Mouse (Mus musculus) stomach, embryonic 14.5 days (tissue): ENCODE results near the gene Gstm7. TPM values are rescaled to one million over a fixed set of nuclear protein-coding genes. Genes with fewer than 3 reads are reported as not detected.

Experiments
- ATAC-seq: fragments of 200-750 bp; cut with Nextera tagmentation; 2 replicates; pipeline ENCODE4 v1.8.0; 2017; ENCODE audit warnings: low read depth, moderate TSS enrichment; ENCODE audit not compliant: insufficient number of reproducible peaks, insufficient read depth, low FRiP score
- H3K27ac ChIP-seq: fragments of 300-500 bp; sonication (generic); 2 replicates; pipeline ENCODE4 v1.5.1; 2014; ENCODE audit warnings: mild to moderate bottlenecking, low read length, moderate library complexity, mixed read lengths
- H3K27me3 ChIP-seq: fragments of 300-500 bp; sonication (generic); 2 replicates; pipeline ENCODE4 v1.6.1; 2014; ENCODE audit warnings: low read length, control low read depth, mixed read lengths; ENCODE audit not compliant: control insufficient read depth, insufficient read depth
- H3K36me3 ChIP-seq: fragments of 300-500 bp; sonication (generic); 2 replicates; pipeline ENCODE4 v1.6.1; 2014; ENCODE audit warnings: mild to moderate bottlenecking, control low read depth, low read length, moderate library complexity, mixed read lengths; ENCODE audit not compliant: control insufficient read depth, insufficient read depth
- H3K4me1 ChIP-seq: fragments of 300-500 bp; sonication (generic); 2 replicates; pipeline ENCODE4 v1.6.1; 2014; ENCODE audit warnings: low read length, control low read depth, mixed read lengths; ENCODE audit not compliant: control insufficient read depth, insufficient read depth
- H3K4me2 ChIP-seq: fragments of 300-500 bp; sonication (generic); replicated peaks from 2 replicates; pipeline ENCODE4 v1.6.1; 2014; ENCODE audit warnings: low read depth, low read length, control low read depth
- H3K4me3 ChIP-seq: fragments of 300-500 bp; sonication (generic); 2 replicates; pipeline ENCODE4 v1.5.1; 2014; ENCODE audit warnings: low read depth, low read length, control low read depth
- H3K9ac ChIP-seq: fragments of 300-500 bp; sonication (generic); replicated peaks from 2 replicates; pipeline ENCODE4 v1.6.1; 2014; ENCODE audit warnings: low read depth, mild to moderate bottlenecking, control low read depth, low read length, moderate library complexity, mixed read lengths
- H3K9me3 ChIP-seq: fragments of 300-500 bp; sonication (generic); 2 replicates; pipeline ENCODE4 v1.6.1; 2016; ENCODE audit warnings: low read depth, low read length, control low read depth; ENCODE audit not compliant: control insufficient read depth
- WGBS: fragments of 180-500 bp; shearing (Covaris S2); extraction: QIAGEN DNeasy Blood & Tissue Kit; methylation state at CpG from one replicate; pipeline ENCODE4 v1.1.7; 2014; 5-methylcytosine and 5-hydroxymethylcytosine counted together
- polyA plus RNA-seq: library from polyadenylated mRNA; unstranded; fragments of >200 nt; fragmentation: Nextera tagmentation; extraction: Ambion mirVana; gene quantifications from 2 replicates; pipeline ENCODE4 v1.2.1, GENCODE M21; 2014

Gstm7 gene
- polyA plus RNA-seq, 1 experiment from 2014 or later, result 19.6 TPM

DNA sequence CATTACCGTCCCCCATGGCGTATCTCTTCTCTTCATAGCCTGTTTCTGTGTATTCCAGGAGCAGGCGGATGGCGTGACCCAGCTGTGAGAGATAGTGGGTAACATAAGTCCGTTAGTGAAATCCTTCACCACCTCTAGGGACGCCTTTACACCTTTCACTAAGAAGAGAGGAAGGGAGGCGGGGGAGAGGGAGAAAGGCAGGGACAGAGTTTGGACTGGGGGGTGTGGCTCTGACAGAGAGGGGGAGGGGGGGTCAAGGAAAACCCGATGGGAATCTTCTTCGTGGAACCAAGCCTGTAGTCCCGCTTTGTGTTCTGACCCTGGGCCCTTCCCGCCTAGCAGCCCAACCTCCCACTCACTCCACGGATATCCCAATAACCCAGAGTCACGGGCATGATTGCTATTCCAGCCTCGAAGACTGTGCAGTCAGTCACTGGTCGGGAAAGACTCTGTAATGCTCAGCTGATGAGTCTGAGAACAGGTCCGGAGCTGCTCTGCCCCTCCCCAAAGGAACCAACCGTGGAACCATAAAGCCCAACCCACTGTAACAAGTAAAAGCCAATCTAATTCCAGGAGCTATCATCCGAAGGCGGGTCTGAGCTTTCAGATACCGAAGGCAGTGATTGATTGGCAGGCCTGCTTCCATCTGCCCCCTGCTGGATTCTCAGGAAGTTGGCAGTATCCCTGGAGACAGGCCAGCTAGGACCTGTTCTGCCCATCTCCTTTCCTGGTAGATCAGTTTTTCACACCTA is 11.8 kb upstream of the Gstm7 start, which contains the start of gene Gstm6:
Gene Gstm6, minus strand, starts transcription at position 511 of the 752 bp plus-strand sequence.
- H3K9me3 ChIP-seq, result no peaks in the 10 kb centered on the region
- 0 out of 2 replicates have a peak, but pooled peaks cover 9% of the 10 kb centered on the region for H3K4me1 ChIP-seq
- 0 out of 2 replicates have a peak within 1 kb of the TSS, but pooled peaks have one; percentile 0 for H3K4me3 ChIP-seq
- no peaks in the 10 kb centered on the region for H3K27me3 ChIP-seq
- ATAC-seq, result peak; percentile 73
- no peak within 1 kb of the TSS for H3K27ac ChIP-seq
- no peaks in the 10 kb centered on the region for H3K36me3 ChIP-seq
- WGBS, result 14% methylated on average over 20 of the region's 20 CpGs
- peak within 1 kb of the TSS; percentile 35 for H3K4me2 ChIP-seq
- no peak within 1 kb of the TSS for H3K9ac ChIP-seq

DNA sequence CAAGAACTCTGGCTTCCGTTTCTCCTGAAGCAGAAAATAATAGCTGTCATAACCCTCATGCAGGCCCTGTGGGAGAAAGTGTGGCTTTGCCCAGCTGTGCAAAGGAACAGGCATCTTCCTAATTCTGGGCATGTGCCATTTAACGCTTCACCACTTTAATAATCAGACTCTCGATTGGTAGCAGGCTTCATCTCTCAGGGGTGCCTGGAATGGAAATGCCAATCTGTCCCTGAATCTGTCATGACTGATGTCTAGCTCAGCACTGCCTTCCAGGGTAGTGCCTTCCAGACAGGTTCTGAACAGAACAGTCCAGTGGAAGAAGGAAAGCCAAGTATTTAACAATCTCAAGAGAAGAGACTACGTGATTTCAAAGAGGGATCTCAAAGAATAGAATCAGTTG is 9.6 kb upstream of the Gstm7 start:
- Histone ChIP-seq H3K9ac (no peak overlapping the region), H3K27me3 (no peaks in the 10 kb centered on the region), H3K4me2 (no peak overlapping the region), H3K4me3 (no peak overlapping the region), H3K27ac (no peak overlapping the region), H3K36me3 (no peaks in the 10 kb centered on the region), H3K9me3 (no peaks in the 10 kb centered on the region), H3K4me1 (0 out of 2 replicates have a peak, but pooled peaks cover 9% of the 10 kb centered on the region)
- 84% methylated on average over 4 of the region's 4 CpGs for WGBS
- no peak for ATAC-seq

DNA sequence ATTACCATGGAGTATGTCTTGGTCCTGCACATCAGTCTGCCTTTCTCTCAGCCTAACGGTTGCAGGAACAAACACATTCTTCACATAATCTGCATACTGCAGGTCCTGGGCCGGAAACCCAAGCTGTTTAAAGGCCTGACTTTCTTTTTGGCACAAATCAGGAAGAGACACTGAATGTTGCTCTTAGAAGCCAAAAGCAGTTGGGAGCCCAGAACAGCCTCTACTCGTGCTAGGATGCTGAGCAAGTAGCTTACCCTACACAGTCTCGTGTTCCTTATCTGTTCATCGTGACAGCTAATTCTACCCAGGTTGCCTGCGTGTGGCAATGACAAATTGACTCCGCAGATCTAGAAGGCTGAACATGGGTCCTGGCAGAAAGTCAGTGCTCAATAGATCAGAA is 8.9 kb upstream of the Gstm7 start:
- 46% methylated on average over 7 of the region's 7 CpGs for WGBS
- no peak for ATAC-seq

DNA sequence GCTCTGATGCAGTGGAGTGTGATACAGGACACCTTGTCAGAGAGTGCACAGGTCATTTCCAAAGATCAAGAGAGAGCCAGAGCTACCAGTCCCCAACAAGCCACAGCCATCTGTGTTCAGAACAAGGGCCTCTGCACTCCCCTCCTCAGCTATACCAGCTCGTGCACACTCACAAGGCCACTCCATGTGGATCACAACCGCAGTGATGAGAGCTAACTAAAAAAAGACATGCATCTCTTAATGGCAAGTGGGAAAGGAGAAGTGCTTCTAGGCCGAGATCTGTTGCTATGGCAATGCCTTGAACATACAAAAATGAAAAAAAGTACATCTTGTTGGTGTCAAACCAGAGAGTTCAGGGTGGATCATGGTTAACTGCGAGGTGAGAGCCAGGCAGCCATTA is 8.2 kb upstream of the Gstm7 start:
- H3K9ac ChIP-seq, result no peak overlapping the region
- H3K4me2 ChIP-seq, result no peak overlapping the region
- H3K36me3 ChIP-seq, result no peaks in the 10 kb centered on the region
- 0 out of 2 replicates have a peak, but pooled peaks cover 9% of the 10 kb centered on the region for H3K4me1 ChIP-seq
- no peak for ATAC-seq
- H3K27ac ChIP-seq, result no peak overlapping the region
- WGBS, result 77% methylated on average over 4 of the region's 4 CpGs
- H3K9me3 ChIP-seq, result no peaks in the 10 kb centered on the region
- no peaks in the 10 kb centered on the region for H3K27me3 ChIP-seq
- H3K4me3 ChIP-seq, result no peak overlapping the region

More for the DNA sequence above, 8.9 kb upstream of the Gstm7 start:
- Histone ChIP-seq H3K27me3 (no peaks in the 10 kb centered on the region), H3K9ac (no peak overlapping the region), H3K4me1 (0 out of 2 replicates have a peak, but pooled peaks cover 9% of the 10 kb centered on the region), H3K4me3 (no peak overlapping the region), H3K36me3 (no peaks in the 10 kb centered on the region), H3K4me2 (no peak overlapping the region), H3K27ac (no peak overlapping the region), H3K9me3 (no peaks in the 10 kb centered on the region)

DNA sequence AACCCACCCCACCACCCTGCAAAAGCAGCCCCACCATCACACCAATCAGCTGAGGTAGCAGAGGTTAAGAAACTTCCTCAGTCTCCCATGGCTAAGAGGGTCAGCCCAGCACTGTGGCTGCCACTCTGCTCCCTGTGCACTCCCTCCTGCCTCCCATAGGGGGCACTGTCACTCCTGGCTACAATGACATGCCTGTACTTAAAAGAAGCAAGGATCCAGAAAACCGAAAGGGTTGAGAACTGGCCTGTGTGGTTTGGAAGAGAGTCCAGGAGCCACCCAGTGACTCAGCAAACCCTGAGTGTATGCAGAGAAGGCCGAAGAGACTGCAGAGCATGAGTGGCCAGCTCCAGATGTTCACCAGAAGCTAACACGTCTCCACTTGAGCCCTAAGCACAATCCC is 7.8 kb upstream of the Gstm7 start:
- no peak overlapping the region for H3K4me2 ChIP-seq
- H3K4me3 ChIP-seq, result no peak overlapping the region
- 0 out of 2 replicates have a peak, but pooled peaks cover 9% of the 10 kb centered on the region for H3K4me1 ChIP-seq
- H3K9me3 ChIP-seq, result no peaks in the 10 kb centered on the region
- WGBS, result 48% methylated on average over 3 of the region's 3 CpGs
- H3K9ac ChIP-seq, result no peak overlapping the region
- H3K27ac ChIP-seq, result no peak overlapping the region
- no peaks in the 10 kb centered on the region for H3K36me3 ChIP-seq
- ATAC-seq, result no peak
- H3K27me3 ChIP-seq, result no peaks in the 10 kb centered on the region

DNA sequence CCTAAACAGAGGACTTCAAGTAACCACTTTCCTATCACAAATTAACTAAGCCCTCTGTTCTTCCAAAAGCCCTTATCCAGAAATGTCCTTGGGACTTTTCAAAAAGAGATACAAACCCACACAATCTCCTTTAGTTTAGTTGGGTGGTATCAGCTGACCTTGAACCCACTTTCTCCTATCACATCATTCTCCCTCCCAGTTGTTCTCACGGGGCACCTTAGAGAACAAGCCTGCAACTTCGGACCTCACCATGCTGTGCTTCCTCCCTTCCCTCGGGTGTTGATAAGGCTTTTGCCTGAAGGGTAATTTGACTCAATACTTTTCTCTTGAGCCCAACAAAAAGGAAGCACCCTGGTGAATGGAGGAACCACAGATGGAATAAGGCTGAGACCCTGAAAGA is 4.3 kb upstream of the Gstm7 start:
- ATAC-seq, result no peak
- no peaks in the 10 kb centered on the region for H3K27me3 ChIP-seq
- H3K27ac ChIP-seq, result no peak overlapping the region
- 0 out of 2 replicates have a peak, but pooled peaks cover 3% of the 10 kb centered on the region for H3K4me1 ChIP-seq
- H3K9ac ChIP-seq, result no peak overlapping the region
- no peaks in the 10 kb centered on the region for H3K36me3 ChIP-seq
- 72% methylated on average over 3 of the region's 3 CpGs for WGBS
- no peaks in the 10 kb centered on the region for H3K9me3 ChIP-seq
- H3K4me2 ChIP-seq, result no peak overlapping the region
- no peak overlapping the region for H3K4me3 ChIP-seq

DNA sequence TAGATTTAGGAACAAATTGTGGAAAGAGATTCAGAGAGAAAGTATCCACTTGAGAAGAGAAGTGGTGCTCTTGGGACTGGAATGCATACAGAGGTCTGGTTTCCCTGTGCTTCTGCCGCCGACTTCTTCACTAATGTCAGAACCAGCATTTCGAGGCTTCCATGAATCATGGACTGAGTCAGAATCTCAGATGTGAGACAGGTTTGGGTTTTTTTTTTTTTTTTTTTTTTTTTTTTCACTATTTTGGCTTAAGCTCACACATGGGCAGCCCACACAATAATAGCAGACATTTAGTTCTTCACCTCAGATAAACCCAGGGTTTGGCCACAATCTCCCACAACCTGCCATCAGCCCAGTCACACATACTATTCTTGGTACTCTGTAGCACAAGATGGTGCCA is 3.7 kb upstream of the Gstm7 start:
- Histone ChIP-seq H3K9me3 (no peaks in the 10 kb centered on the region), H3K4me3 (no peak overlapping the region), H3K27me3 (no peaks in the 10 kb centered on the region), H3K36me3 (no peaks in the 10 kb centered on the region), H3K9ac (no peak overlapping the region), H3K27ac (no peak overlapping the region), H3K4me1 (0 out of 2 replicates have a peak, but pooled peaks cover under 1% of the 10 kb centered on the region), H3K4me2 (no peak overlapping the region)
- 77% methylated on average over 3 of the region's 3 CpGs for WGBS
- ATAC-seq, result no peak

DNA sequence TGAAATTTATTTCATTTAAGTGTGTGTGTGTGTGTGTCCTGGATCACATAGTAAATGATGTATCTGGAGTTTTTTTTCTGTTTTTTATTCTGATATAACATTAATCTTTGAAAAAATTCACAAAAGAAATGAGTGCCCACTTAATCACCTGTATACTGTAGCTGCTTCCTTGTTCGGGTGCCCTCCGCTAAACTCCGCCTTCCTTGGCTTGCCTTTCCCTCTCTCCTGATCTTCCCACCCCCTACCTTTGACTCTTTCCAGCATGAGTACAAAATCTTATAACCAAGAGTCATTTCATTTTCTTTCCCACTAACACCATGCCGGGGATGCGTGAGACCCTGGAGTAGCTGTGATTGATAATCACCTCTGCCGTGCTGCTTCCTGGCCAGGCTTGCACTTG is 511 bp upstream of the Gstm7 start:
- no peaks in the 10 kb centered on the region for H3K36me3 ChIP-seq
- no peaks in the 10 kb centered on the region for H3K9me3 ChIP-seq
- no peaks in the 10 kb centered on the region for H3K27me3 ChIP-seq
- no peak overlapping the region for H3K9ac ChIP-seq
- no peak overlapping the region for H3K4me3 ChIP-seq
- H3K4me1 ChIP-seq, result no peaks in the 10 kb centered on the region
- no peak for ATAC-seq
- no peak overlapping the region for H3K4me2 ChIP-seq
- H3K27ac ChIP-seq, result no peak overlapping the region
- WGBS, result 52% methylated on average over 6 of the region's 6 CpGs
